Mouse (Mus musculus): ENCODE data around the gene Lmtk3. TPM values are rescaled to one million over a fixed set of nuclear protein-coding genes. Genes with fewer than 3 reads are reported as not detected.

Lmtk3 gene
- polyA plus RNA-seq, 2 experiments, result 1.8 to 46.2 TPM

DNA sequence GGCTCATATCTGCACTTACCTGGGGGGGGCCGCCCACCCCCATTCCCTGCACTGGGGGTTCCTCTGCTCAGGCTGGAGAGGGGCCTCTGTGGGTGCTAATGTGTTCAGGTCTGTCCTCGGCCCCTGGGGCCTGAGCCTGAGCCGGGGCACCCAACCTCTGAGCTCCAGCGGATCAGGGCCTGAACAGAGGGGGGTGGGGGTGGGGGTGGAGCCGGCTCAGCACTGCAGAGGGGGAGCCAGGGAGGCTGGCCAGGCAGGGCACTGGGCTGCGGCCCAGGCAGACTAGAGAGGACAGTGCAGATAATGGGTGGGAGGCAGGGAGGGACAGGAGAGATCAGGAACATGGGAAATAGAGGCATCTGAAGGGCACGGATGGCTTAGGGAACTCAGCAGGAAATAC, 41.1 kb downstream of the Lmtk3 start, which contains the start of gene Kcnj14:
Gene Kcnj14, minus strand, starts transcription at position 185 of the 400 bp plus-strand sequence.
- no peak within 1 kb of the TSS for H3K9ac ChIP-seq (ENCODE audit: low read depth, low read length, severe bottlenecking)
- no peaks in the 10 kb centered on the region for H3K27me3 ChIP-seq (ENCODE audit: control insufficient read depth, insufficient read depth, low read length)
- 0 out of 2 replicates have a peak, but pooled peaks cover under 1% of the 10 kb centered on the region for H3K4me1 ChIP-seq (ENCODE audit: control insufficient read depth, insufficient read depth, low read length)
- ATAC-seq (ENCODE audit: low FRiP score, low read depth) (no peak), DNase-seq (ENCODE audit: low spot score) (no peak)
- H3K9me3 ChIP-seq (ENCODE audit: control insufficient read depth, low read length), result no peaks in the 10 kb centered on the region
- TF ChIP-seq POLR2A (IDR thresholded peaks at IDR 0.05; ENCODE audit: borderline replicate concordance, extremely low read depth, insufficient read depth, insufficient read length), result no peak
- peaks cover 68% of the 10 kb centered on the region for H3K36me3 ChIP-seq (ENCODE audit: control insufficient read depth, insufficient read depth, low read length)
- H3K27ac ChIP-seq (replicated peaks; ENCODE audit: low read depth, low read length), result no peak within 1 kb of the TSS
- H3K4me3 ChIP-seq (replicated peaks; ENCODE audit: low read length), result no peak within 1 kb of the TSS
- 76% methylated on average over 7 of the region's 7 CpGs for WGBS
- H3K4me2 ChIP-seq (replicated peaks; ENCODE audit: low read depth, low read length, severe bottlenecking), result no peak within 1 kb of the TSS

DNA sequence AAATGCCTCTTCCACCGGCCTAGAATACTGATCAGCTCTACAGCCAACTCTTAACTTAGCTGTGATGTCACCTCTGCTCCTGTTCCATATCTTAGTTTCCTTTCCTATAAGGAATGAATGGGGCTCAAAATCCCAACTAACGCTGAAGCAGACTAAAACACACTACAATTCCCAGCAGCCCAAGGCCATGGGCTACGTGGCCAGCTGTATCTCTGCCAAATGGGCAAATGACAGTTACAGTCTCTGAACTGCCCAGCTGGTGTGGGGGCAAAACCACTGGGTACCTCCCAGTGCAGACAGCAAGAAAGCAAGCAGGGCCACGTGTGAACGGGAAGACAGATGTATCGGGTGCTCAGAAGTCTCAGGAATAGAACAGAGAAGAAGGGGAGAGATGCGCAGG, 43.1 kb downstream of the Lmtk3 start:
- no peak for ATAC-seq (ENCODE audit: low FRiP score, low read depth)
- H3K36me3 ChIP-seq (ENCODE audit: control insufficient read depth, insufficient read depth, low read length), result peaks cover 69% of the 10 kb centered on the region
- 91% methylated on average over 7 of the region's 7 CpGs for WGBS

DNA sequence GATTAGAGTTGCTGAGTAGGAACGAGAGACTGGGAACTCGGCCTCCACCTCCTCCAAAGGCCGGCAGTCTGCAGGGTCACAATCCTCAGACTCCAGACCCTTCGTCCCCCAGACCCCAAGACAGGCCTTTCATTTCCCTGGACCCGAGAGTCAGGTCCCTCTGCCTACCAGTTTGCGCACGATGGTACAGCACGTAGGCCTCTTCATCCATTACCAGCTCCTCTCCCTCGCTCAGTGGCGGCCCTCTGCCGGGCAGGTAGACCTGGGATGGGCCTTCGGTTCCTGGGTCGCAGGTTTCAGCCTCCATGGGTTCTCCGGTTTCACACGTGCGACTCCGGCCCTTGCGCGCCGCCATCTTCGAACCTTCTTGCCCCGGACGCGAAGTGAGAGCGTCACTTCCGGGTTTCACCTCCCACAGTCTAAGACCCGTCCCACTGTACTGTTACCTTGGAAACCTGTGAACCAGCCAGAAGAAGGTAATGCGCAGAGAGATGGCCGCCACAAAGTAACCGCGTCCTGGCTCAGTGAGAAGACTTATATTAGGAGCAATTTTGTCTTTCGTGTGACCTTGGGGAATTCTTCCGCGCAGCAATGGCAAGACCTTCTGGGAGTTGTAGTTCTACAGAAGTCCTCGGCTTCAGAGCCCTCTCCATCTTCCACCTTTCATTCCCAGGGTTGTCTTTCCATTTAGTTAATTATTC, 47.0 kb downstream of the Lmtk3 start, which contains the start of gene Grwd1:
Gene Grwd1, minus strand, starts transcription at position 518 of the 701 bp plus-strand sequence.
- peak within 1 kb of the TSS; percentile 54 for H3K9ac ChIP-seq (ENCODE audit: low read depth, low read length, severe bottlenecking)
- peaks cover 38% of the 10 kb centered on the region for H3K36me3 ChIP-seq (ENCODE audit: control insufficient read depth, insufficient read depth, low read length)
- DNase-seq (ENCODE audit: low spot score) (peak; percentile 88), ATAC-seq (ENCODE audit: low FRiP score, low read depth) (peak; percentile 92)
- no peaks in the 10 kb centered on the region for H3K9me3 ChIP-seq (ENCODE audit: control insufficient read depth, low read length)
- TF ChIP-seq POLR2A (IDR thresholded peaks at IDR 0.05; ENCODE audit: borderline replicate concordance, extremely low read depth, insufficient read depth, insufficient read length), result 0 out of 2 replicates have a peak, but pooled peaks have one; percentile 6
- H3K4me2 ChIP-seq (replicated peaks; ENCODE audit: low read depth, low read length, severe bottlenecking), result peak within 1 kb of the TSS; percentile 67
- no peak within 1 kb of the TSS for H3K27ac ChIP-seq (replicated peaks; ENCODE audit: low read depth, low read length)
- 0% methylated on average over 35 of the region's 35 CpGs for WGBS
- peaks cover 46% of the 10 kb centered on the region for H3K27me3 ChIP-seq (ENCODE audit: control insufficient read depth, insufficient read depth, low read length)
- peak within 1 kb of the TSS; percentile 57 for H3K4me3 ChIP-seq (replicated peaks; ENCODE audit: low read length)
- 0 out of 2 replicates have a peak, but pooled peaks cover 5% of the 10 kb centered on the region for H3K4me1 ChIP-seq (ENCODE audit: control insufficient read depth, insufficient read depth, low read length)

More for the DNA sequence above, 43.1 kb downstream of the Lmtk3 start:
- no peak for DNase-seq (ENCODE audit: low spot score)
- H3K27me3 ChIP-seq (ENCODE audit: control insufficient read depth, insufficient read depth, low read length), result peaks cover 6% of the 10 kb centered on the region
- TF ChIP-seq POLR2A (IDR thresholded peaks at IDR 0.05; ENCODE audit: borderline replicate concordance, extremely low read depth, insufficient read depth, insufficient read length), result no peak
- 0 out of 2 replicates have a peak, but pooled peaks cover 5% of the 10 kb centered on the region for H3K4me1 ChIP-seq (ENCODE audit: control insufficient read depth, insufficient read depth, low read length)
- no peak overlapping the region for H3K27ac ChIP-seq (replicated peaks; ENCODE audit: low read depth, low read length)
- no peaks in the 10 kb centered on the region for H3K9me3 ChIP-seq (ENCODE audit: control insufficient read depth, low read length)
- H3K4me3 ChIP-seq (replicated peaks; ENCODE audit: low read length), result no peak overlapping the region
- H3K9ac ChIP-seq (ENCODE audit: low read depth, low read length, severe bottlenecking), result no peak overlapping the region
- H3K4me2 ChIP-seq (replicated peaks; ENCODE audit: low read depth, low read length, severe bottlenecking), result no peak overlapping the region

DNA sequence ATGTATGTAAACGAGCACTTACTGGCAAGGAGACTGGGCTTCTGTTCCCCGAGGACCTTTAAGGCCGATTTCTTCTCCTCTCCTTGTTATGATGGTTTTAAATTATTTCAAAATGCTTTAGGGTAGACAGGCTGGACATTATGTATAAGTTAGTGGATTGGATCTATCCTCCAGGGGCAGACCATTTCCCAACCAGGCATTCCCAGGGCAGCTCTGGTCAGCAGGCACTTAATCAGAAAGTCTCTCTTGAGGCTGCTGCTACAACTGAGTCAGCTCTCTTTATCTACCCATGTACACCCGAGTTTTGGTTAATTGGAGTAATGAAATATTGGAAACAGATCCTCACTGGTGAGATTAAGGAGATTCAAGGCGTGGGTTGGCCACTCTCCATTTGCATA, 47.6 kb downstream of the Lmtk3 start:
- Histone ChIP-seq H3K27me3 (ENCODE audit: control insufficient read depth, insufficient read depth, low read length) (peaks cover 46% of the 10 kb centered on the region), H3K4me1 (ENCODE audit: control insufficient read depth, insufficient read depth, low read length) (0 out of 2 replicates have a peak, but pooled peaks cover 5% of the 10 kb centered on the region), H3K4me3 (replicated peaks; ENCODE audit: low read length) (peak overlapping the region; percentile 57), H3K4me2 (replicated peaks; ENCODE audit: low read depth, low read length, severe bottlenecking) (peak overlapping the region; percentile 67), H3K36me3 (ENCODE audit: control insufficient read depth, insufficient read depth, low read length) (peaks cover 33% of the 10 kb centered on the region), H3K27ac (replicated peaks; ENCODE audit: low read depth, low read length) (no peak overlapping the region), H3K9me3 (ENCODE audit: control insufficient read depth, low read length) (no peaks in the 10 kb centered on the region), H3K9ac (ENCODE audit: low read depth, low read length, severe bottlenecking) (no peak overlapping the region)
- ATAC-seq (ENCODE audit: low FRiP score, low read depth), result no peak
- no peak for DNase-seq (ENCODE audit: low spot score)
- TF ChIP-seq POLR2A (IDR thresholded peaks at IDR 0.05; ENCODE audit: borderline replicate concordance, extremely low read depth, insufficient read depth, insufficient read length), result no peak
- WGBS, result 20% methylated on average over 5 of the region's 5 CpGs

DNA sequence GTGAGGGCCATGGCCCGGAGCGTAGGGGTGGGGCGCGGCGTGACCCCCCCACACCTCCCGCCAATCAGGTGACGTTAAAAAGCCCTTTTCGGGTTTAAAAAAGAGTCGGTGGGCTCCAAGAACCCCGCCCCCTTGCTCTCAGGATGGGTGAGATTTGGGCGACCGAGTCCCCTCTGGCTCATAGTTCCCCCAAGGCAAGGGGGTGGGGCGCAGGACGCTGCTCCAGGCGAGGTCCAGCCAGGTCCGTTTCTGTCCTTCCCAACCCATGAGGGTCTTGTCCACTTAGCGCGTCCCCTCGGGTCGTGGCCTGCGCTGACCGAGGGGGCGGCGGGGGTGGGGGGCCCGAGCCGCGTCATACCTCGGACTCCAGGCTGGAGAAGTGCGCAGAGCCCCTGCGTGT, 48.9 kb downstream of the Lmtk3 start:
- Histone ChIP-seq H3K27ac (replicated peaks; ENCODE audit: low read depth, low read length) (no peak overlapping the region), H3K4me2 (replicated peaks; ENCODE audit: low read depth, low read length, severe bottlenecking) (peak overlapping the region; percentile 56), H3K9me3 (ENCODE audit: control insufficient read depth, low read length) (no peaks in the 10 kb centered on the region), H3K4me3 (replicated peaks; ENCODE audit: low read length) (peak overlapping the region; percentile 44), H3K4me1 (ENCODE audit: control insufficient read depth, insufficient read depth, low read length) (0 out of 2 replicates have a peak, but pooled peaks cover 5% of the 10 kb centered on the region), H3K36me3 (ENCODE audit: control insufficient read depth, insufficient read depth, low read length) (peaks cover 20% of the 10 kb centered on the region), H3K27me3 (ENCODE audit: control insufficient read depth, insufficient read depth, low read length) (peaks cover 46% of the 10 kb centered on the region), H3K9ac (ENCODE audit: low read depth, low read length, severe bottlenecking) (0 out of 2 replicates have a peak overlapping the region, but pooled peaks have one; percentile 43)
- WGBS, result 18% methylated on average over 29 of the region's 30 CpGs
- ATAC-seq (ENCODE audit: low FRiP score, low read depth) (no peak), DNase-seq (ENCODE audit: low spot score) (no peak)
- no peak for TF ChIP-seq POLR2A (IDR thresholded peaks at IDR 0.05; ENCODE audit: borderline replicate concordance, extremely low read depth, insufficient read depth, insufficient read length)
